Mouse (Mus musculus) liver, adult 2 months (tissue): ENCODE data around the gene Rpgrip1l. TPM values are rescaled to one million over a fixed set of nuclear protein-coding genes. Genes with fewer than 3 reads are reported as not detected.

Experiments
- DNase-seq: peaks from one replicate; pipeline ENCODE4 v3.0.0-alpha.2; 2011; ENCODE audit warnings: low read depth, low spot score; ENCODE audit errors: extremely low read depth
- H3K27ac ChIP-seq: fragments of 200-500 bp; replicated peaks from 2 replicates; pipeline ENCODE4 v1.5.1; 2012; ENCODE audit warnings: low read depth, mild to moderate bottlenecking, control low read depth, inconsistent platforms, low read length; ENCODE audit not compliant: insufficient read depth
- H3K27me3 ChIP-seq: fragments of 200-500 bp; 2 replicates; pipeline ENCODE4 v1.6.1; 2012; ENCODE audit warnings: mild to moderate bottlenecking, moderate library complexity, low read length, inconsistent platforms; ENCODE audit not compliant: control insufficient read depth, insufficient read depth
- H3K36me3 ChIP-seq: fragments of 200-500 bp; 2 replicates; pipeline ENCODE4 v1.6.1; 2012; ENCODE audit warnings: low read length, inconsistent platforms; ENCODE audit not compliant: control insufficient read depth, insufficient read depth
- H3K4me1 ChIP-seq: fragments of 200-500 bp; 2 replicates; pipeline ENCODE4 v1.6.1; 2011; ENCODE audit warnings: low read length; ENCODE audit not compliant: control insufficient read depth, insufficient read depth
- H3K4me3 ChIP-seq: fragments of 200-500 bp; 2 replicates; pipeline ENCODE4 v1.5.1; 2011; ENCODE audit warnings: low read depth, mild to moderate bottlenecking, control low read depth, low read length, moderate library complexity; ENCODE audit not compliant: insufficient read depth
- H3K79me2 ChIP-seq: fragments of 200-500 bp; 2 replicates; pipeline ENCODE4 v1.6.1; 2012; ENCODE audit warnings: inconsistent platforms, mild to moderate bottlenecking, low read length, moderate library complexity; ENCODE audit not compliant: control insufficient read depth, insufficient read depth
- H3K9ac ChIP-seq: fragments of 200-500 bp; 2 replicates; pipeline ENCODE4 v1.6.1; 2012; ENCODE audit warnings: low read depth, mild to moderate bottlenecking, control low read depth, inconsistent platforms, low read length
- CTCF ChIP-seq: fragments of 200-500 bp; IDR thresholded peaks from 2 replicates; pipeline ENCODE4 v1.5.1; 2011; ENCODE audit warnings: low read depth, low read length, control low read depth
- POLR2A ChIP-seq: fragments of 200-500 bp; IDR thresholded peaks from 2 replicates; pipeline ENCODE4 v1.6.1; 2011; ENCODE audit warnings: low read length, control low read depth; ENCODE audit not compliant: insufficient read depth; ENCODE audit errors: extremely low read depth
- WGBS: fragments of 180-500 bp; shearing (Covaris S2); methylation state at CpG from one replicate; pipeline ENCODE4 v1.1.7; 2018; 5-methylcytosine and 5-hydroxymethylcytosine counted together
- polyA plus RNA-seq: library from polyadenylated mRNA; depleted of rRNA; stranded (reverse); fragments of >200 nt; gene quantifications from 2 replicates; pipeline ENCODE4 v1.2.3, GENCODE M21; 2012
- total RNA-seq: library from RNA; depleted of rRNA; stranded (reverse); fragments of >200 nt; gene quantifications from 2 replicates; pipeline ENCODE4 v1.2.3, GENCODE M21; 2014

The Rpgrip1l gene
- total and polyA plus RNA-seq, 2 experiments = 0.22 to 2.5 TPM

DNA sequence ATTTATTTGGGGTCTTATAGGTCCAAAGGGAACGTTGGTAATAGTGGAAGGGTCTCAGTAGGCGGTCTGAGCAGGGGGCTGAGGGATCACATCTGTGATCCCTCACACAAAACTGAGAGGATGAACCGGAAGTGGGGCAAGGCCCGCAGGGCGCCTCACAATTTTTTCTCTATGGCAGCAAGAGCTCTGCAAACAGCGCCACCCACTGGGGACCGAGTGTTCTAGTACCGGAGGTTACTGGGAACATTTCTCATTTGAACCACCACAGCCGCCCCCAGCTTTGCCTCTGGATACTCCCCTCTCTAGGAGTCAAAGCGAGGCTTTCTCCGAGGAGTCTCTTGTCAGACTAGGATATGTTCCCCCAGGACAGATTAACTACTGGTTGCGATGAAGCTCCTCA lies 116.4 kb downstream of the Rpgrip1l start:
- Histone ChIP-seq H3K4me1 (no peaks in the 10 kb centered on the region), H3K36me3 (no peaks in the 10 kb centered on the region), H3K9ac (no peak overlapping the region), H3K27ac (no peak overlapping the region), H3K79me2 (no peaks in the 10 kb centered on the region), H3K27me3 (no peaks in the 10 kb centered on the region), H3K4me3 (no peak overlapping the region)
- WGBS = 84% methylated on average over 12 of the region's 12 CpGs
- DNase-seq = no peak
- TF ChIP-seq CTCF (no peak), POLR2A (no peak)

DNA sequence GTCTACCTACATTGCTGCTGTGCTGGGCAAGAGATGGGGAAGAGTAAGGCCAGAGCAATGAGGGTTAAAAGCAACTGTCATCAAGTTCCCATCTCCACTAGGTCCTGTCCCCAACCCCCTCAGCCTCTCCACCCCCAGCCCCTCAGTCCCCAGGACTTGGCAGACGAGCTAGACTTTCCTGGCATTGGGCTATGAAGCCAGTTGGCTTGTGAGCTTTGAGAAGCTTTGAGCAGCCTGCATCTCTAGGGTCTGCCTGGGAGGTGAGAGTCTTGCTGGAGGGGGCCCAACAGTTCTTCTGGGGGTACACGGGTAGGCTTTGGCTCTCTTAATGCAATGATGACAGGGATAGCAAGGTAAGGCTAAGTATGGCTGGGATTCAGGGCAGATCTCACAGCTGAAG lies 119.0 kb downstream of the Rpgrip1l start:
- TF ChIP-seq POLR2A = no peak
- TF ChIP-seq CTCF = no peak
- H3K27me3 ChIP-seq = no peaks in the 10 kb centered on the region
- no peaks in the 10 kb centered on the region for H3K4me1 ChIP-seq
- H3K36me3 ChIP-seq = no peaks in the 10 kb centered on the region
- no peak overlapping the region for H3K9ac ChIP-seq
- WGBS = 76% methylated on average over 2 of the region's 2 CpGs
- H3K4me3 ChIP-seq = no peak overlapping the region
- DNase-seq = no peak
- H3K79me2 ChIP-seq = no peaks in the 10 kb centered on the region
- no peak overlapping the region for H3K27ac ChIP-seq

DNA sequence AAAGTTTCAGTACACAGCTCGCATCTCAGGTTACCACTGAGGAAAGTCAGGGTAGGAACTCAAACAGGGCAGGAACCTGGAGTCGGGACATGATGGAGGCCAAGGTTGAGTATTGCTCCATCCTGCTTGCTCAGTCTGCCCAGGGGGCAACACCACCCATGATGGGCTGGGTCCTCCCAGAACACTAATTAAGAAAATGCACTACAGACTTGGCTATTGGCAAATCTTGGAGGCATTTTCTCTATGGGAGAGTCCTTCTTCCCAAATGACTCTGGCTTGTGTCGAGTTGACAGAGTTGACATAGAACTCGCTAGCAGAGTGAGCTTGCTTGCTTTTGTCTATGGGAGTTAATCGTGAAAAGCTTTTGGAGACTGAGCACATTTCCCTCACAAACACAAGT lies 120.1 kb downstream of the Rpgrip1l start:
- Histone ChIP-seq H3K9ac (no peak overlapping the region), H3K27ac (no peak overlapping the region), H3K79me2 (no peaks in the 10 kb centered on the region), H3K36me3 (no peaks in the 10 kb centered on the region), H3K4me3 (no peak overlapping the region), H3K4me1 (no peaks in the 10 kb centered on the region), H3K27me3 (no peaks in the 10 kb centered on the region)
- WGBS = 84% methylated on average over 5 of the region's 5 CpGs
- TF ChIP-seq POLR2A = no peak
- no peak for TF ChIP-seq CTCF
- no peak for DNase-seq

DNA sequence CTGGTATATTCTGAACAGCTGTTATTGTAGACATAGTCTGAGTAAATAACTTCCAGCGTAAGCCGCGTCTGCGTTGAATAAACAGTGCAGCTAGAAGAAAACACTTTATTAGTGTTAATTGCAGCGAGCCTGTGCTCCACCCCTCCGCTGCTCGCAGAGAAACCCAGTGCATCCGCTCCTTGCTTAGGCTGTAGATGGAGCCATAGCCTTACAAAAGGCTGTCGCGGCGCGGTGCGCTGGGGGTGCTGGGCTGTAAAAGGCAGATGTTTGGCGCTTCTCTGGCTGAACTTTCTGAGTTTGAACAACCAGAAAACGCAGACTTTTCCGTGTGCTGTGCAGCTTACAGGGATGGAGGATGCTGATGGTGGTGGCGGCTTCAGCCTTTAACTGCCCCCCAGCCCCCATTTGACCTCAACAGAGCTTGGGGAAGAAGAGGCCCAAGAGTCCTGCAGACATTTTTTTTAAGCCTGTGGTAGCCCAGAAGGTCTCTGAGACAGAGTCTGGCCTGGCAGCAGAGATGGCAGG lies 122.2 kb downstream of the Rpgrip1l start:
- peak; percentile 21 for DNase-seq
- TF ChIP-seq CTCF (peak; percentile 90), POLR2A (no peak)
- H3K4me3 ChIP-seq = no peak overlapping the region
- 5% methylated on average over 17 of the region's 17 CpGs for WGBS
- no peaks in the 10 kb centered on the region for H3K36me3 ChIP-seq
- no peak overlapping the region for H3K27ac ChIP-seq
- H3K9ac ChIP-seq = no peak overlapping the region
- no peaks in the 10 kb centered on the region for H3K27me3 ChIP-seq
- H3K79me2 ChIP-seq = no peaks in the 10 kb centered on the region
- H3K4me1 ChIP-seq = no peaks in the 10 kb centered on the region

DNA sequence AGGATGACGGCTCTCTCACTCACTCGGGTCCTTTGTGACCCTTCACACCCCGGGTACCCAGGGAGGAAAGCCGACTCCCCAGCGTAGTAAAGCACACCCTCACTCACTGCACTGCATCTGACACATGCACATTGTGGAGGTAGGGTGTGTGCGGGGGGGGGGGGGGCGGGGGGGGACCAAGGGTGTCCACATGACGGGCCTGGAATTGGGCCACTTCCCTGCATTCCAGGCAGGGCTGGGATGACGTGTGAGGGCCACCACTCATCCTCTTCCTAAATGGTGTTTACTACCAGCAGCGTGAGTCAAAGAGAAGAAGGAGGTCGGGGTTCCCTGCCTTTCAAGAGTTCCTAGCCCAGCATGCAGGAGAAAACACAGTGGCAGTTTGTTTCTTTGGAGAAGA lies 124.9 kb downstream of the Rpgrip1l start:
- TF ChIP-seq CTCF (no peak), POLR2A (no peak)
- Histone ChIP-seq H3K36me3 (no peaks in the 10 kb centered on the region), H3K27ac (no peak overlapping the region), H3K9ac (no peak overlapping the region), H3K4me1 (no peaks in the 10 kb centered on the region), H3K79me2 (no peaks in the 10 kb centered on the region), H3K27me3 (no peaks in the 10 kb centered on the region), H3K4me3 (no peak overlapping the region)
- no peak for DNase-seq
- WGBS = 71% methylated on average over 10 of the region's 11 CpGs

DNA sequence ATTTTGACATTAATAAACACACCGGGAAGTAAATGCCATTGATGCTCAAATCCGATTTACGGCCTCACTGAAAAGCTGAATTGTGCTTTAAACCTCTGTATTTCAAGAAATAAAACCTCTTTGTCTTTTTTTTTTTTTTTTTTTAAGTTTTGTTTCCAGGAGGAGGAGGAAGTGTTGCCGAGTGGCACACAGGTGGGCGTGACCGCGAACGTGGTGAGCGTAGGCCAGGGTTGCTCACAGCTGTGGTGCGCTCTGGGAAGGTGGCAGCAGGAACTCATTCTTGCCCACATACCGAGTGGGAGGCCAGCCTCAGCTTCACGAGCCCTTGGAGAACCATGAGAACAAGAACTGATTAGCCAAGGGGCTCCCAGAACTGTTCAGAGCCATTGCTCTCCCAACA lies 126.7 kb downstream of the Rpgrip1l start:
- no peak for DNase-seq
- no peaks in the 10 kb centered on the region; the same call in 1 of the 2 replicates for H3K27me3 ChIP-seq
- no peak overlapping the region for H3K27ac ChIP-seq
- no peaks in the 10 kb centered on the region for H3K4me1 ChIP-seq
- H3K79me2 ChIP-seq = no peaks in the 10 kb centered on the region
- H3K36me3 ChIP-seq = no peaks in the 10 kb centered on the region
- WGBS = 80% methylated on average over 12 of the region's 12 CpGs
- TF ChIP-seq CTCF (no peak), POLR2A (no peak)
- H3K9ac ChIP-seq = no peak overlapping the region
- H3K4me3 ChIP-seq = no peak overlapping the region
